ENCODE assay signal across 18 mouse cellular contexts in genomic region chr9:124408564-124408963, GRCm38 (mm10).
"Had no signal": no experiment of that assay in that cellular context is flagged by ENCODE, and none has a peak within 500 bp of the region (broad histone marks: within the 10 kb centered on the region; RNA-seq: fewer than 3 reads in every experiment).

No protein-coding gene starts in this region.

- DNase-seq: lung, adult 18-20 months; lung, embryonic 14.5 days; lung, postnatal 10 days; lung, postnatal 4 days; midbrain, embryonic 14.5 days; retina, postnatal 1 day; right cerebral cortex, adult 18-20 months; thymus, adult 2 months; thymus, postnatal 14 days; thymus, postnatal 36 days had no signal

- H3K36me3 ChIP-seq: midbrain, embryonic 10.5 days; midbrain, embryonic 12.5 days; neural tube, embryonic 13.5 days; neural tube, embryonic 15.5 days; stomach, embryonic 15.5 days had no signal

- H3K27ac ChIP-seq: midbrain, embryonic 10.5 days; midbrain, embryonic 12.5 days; neural tube, embryonic 13.5 days; neural tube, embryonic 15.5 days; stomach, embryonic 15.5 days; stomach, postnatal 0 days had no signal

- H3K4me2 ChIP-seq: lung, embryonic 14.5 days; midbrain, embryonic 12.5 days; neural tube, embryonic 13.5 days; neural tube, embryonic 15.5 days; stomach, embryonic 15.5 days had no signal

- H3K9ac ChIP-seq: lung, embryonic 14.5 days; midbrain, embryonic 12.5 days; neural tube, embryonic 13.5 days; neural tube, embryonic 15.5 days; stomach, embryonic 15.5 days had no signal

- H3K4me1 ChIP-seq: midbrain, embryonic 10.5 days; midbrain, embryonic 12.5 days; neural tube, embryonic 13.5 days; neural tube, embryonic 15.5 days; stomach, embryonic 15.5 days had no signal

- ATAC-seq: midbrain, embryonic 16.5 days had no signal

- H3K9me3 ChIP-seq: midbrain, embryonic 10.5 days; midbrain, embryonic 12.5 days; neural tube, embryonic 13.5 days; neural tube, embryonic 15.5 days; stomach, embryonic 15.5 days had no signal

- H3K4me3 ChIP-seq: midbrain, embryonic 10.5 days; midbrain, embryonic 12.5 days; myocyte; neural tube, embryonic 13.5 days; neural tube, embryonic 15.5 days; stomach, embryonic 15.5 days had no signal

- H3K27me3 ChIP-seq: midbrain, embryonic 12.5 days; neural tube, embryonic 13.5 days; neural tube, embryonic 15.5 days; stomach, embryonic 15.5 days had no signal
